Mouse (Mus musculus): Measurements from ENCODE around the gene Ppif. TPM values are rescaled to one million over a fixed set of nuclear protein-coding genes. Genes with fewer than 3 reads are reported as not detected.

Ppif gene
- total RNA-seq, 1 experiment from 2014 or later = 52.4 TPM

DNA sequence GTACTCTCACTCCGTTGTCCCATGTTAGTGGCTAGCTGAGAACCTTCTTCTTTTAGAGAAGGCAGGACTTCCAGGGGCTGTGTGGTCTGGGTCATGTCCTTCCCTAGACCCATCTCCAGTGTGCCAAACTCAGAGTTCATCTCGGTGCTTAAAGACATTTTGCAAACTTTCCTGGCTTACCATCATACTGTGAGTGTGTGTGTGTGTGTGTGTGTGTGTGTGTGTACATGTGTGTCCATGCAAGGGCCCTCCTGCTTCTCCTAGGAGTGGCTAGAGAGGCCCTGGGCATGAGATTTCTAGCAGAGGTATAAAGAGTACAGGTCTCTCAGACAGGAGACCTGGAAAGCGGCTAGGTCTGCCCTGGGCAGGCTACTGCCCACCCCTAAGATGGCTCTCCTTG is 42.2 kb downstream of the Ppif start:
- no peak for DNase-seq

DNA sequence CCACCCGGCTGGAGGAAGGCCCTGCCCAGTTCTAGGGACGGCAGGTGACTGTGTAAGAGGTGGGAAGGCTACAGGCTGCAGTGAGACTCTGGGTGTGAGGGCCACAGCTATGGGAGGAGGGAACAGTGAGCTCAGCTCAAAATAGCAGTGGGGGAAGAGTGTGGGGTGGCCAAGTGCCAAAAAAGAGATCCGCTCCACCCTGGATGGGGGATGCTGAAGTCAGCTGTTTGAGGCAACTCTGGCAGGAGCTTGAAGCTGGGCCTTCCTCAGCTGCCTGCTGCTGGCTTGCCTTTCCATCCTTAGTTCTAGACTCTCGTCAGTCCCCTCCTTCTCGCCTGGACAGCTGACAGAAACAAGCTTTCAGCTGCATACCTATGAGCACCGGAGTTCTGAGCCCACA is 42.6 kb downstream of the Ppif start:
- no peak for DNase-seq

DNA sequence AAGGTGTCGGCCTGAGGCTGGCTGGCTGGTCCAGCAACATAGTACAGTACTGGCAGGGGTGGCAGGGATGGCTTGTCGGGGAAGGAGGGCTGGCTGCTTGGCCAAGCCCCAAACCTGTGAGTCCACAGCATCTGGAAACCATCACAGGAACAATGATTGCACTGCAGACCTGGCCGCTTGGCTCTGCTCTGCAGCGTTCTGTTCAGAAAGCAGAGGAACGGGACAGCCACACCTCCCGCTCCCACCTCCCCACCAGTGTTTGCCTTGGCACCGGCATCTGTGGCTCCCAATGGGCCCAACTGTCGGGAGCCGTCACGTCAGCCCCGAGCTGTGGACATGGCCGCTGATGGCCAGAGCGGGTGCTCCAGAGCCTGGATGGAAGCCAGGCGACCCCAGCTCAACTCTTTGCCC is 44.6 kb downstream of the Ppif start:
- DNase-seq = peak; percentile 52

DNA sequence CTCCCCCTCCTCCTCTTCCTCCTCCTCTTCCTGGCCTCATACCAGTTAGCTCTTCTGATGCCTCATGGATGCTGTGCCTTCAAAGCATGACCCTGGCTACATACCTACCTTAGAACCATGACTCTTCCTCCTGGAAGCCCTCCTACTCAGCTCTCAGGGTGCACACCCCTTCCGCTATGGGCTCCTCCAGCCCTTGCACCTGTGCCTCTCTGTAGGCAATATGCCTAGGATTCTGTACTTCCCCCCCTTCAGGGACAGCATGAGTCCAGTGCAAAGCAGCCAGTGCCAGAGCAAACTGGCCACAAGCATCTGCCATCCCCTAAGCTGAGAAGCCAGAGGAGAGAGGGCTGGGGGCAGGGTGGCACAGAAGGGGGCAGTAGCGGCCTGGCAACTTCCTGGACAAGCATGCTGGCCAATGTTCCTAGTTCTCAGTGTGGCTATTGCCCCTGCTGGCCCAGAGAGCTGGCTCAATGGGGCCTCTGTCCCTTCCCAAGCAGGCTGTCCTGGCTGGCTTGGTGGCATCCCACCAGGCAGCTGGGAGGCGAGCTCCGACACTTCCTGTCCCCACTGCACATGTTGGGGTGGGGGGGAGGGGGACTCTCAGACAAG is 46.1 kb downstream of the Ppif start:
- no peak for DNase-seq

DNA sequence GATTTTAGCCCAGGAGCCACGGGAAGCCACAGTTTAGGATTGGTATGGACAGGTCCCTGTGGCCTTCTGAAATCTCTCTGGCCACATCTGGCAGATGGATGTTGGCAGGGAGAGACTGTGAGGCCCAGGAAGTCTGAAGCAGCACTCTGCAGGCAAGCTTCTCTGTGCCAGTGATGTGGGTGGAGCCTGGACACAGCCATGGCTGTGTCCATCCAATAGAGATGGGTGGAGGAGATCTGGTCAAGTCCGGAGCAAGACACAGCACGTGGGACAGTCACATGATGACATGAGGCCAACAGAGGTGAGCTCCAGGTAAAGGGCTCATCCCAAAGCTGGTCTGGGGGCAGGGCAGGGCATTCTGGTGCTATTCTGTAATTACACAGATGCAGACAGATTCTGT is 47.3 kb downstream of the Ppif start:
- DNase-seq = no peak

DNA sequence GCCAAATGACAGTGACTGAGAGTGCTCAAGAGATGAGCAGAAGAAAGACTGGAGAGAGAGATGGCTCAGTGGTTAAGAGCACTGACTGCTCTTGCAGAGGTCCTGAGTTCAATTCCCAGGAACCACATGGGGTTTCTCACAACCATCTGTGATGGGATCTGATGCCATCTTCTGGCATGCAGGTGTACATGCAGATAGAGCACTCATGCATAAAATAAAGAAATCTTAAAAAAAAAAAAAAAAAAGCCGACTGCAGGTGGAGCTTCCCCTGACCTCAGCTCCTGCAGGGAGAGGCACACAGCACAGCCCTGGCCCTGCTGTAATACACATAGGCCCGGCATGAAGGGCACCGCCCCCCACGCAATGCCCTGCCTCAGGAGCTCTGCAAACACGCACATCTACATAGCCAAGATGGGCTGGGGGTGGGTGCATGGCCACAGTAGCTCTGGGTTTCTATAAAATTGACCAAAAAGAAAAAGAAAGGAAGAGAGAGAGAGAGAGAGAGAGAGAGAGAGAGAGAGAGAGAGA is 48.0 kb downstream of the Ppif start:
- DNase-seq = no peak

DNA sequence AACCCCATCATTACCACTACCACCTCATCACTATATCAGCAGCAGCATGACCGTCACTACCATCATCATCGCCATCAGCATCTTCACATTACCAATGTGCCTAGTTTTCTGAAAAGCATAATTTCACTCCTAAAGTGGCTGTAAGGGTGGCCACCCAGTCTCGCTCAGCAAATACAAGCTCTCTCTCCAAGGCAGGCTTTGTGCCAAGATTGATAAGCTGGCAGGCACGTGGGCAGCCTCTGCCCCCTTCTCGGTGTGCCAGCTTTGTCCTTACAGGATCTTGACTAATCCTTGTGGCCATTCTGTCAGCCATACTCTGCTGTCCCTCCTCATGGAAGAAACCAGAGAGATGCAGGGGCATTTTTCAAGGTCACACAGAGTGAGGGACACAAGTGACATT is 49.0 kb downstream of the Ppif start:
- no peak for DNase-seq

DNA sequence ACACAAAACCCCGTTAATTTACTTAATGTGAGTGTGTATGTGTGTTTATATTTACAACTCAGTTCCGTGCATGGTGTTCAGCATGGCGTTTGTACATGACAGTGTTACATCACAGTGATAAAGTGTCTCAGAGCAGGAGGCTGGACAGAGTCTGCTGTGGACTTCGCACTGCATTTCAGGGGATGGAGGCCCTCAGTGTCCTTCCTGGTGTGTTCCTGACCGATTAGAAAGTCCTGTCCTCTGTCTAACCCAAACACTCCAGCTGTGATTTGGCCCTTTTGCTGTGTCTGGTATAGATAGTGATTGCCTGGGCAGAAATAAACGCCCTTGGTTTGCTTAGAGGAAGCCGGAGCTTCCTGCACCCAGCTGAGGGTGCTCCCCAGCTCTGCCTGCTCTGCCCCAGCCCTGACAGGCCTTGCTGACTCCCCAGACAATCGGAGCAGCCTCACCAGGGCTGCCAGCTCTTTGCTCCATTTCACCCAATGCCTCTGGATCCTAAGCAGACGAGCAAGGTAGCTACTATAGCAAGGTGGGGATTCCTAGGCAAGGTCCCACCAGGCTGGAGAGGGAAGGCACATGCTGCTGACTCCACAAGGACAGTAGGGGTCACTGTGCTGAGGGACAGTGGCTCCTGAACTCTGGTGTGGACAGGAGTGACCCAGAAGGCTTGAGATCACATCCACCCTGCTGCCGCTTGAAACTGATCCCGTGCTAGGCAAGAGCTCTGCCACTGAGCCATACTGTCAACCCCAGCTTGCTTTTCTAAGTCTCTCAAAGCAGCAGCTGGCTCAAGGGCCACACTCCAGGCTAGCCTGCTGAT is 51.6 kb downstream of the Ppif start:
- no peak for DNase-seq

DNA sequence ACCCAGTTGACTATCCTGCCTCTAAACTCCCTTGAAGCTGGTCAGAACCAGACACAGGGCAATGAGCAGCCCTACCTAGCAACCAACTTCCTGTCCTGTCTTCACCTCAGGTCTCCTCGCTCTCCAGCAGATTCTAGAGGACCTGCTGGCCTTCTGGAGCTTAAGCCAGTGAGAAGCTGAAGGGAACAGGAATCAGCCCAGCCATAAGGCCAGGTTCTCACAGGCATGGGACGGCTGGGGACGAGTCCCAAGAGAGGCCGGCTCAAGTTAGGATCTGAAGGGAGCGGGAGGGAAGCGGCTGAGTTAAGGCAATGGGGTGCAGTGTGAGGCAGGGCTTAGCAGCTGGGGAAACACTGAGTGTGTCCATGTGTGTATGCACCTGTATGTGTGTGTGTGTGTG is 52.4 kb downstream of the Ppif start:
- no peak for DNase-seq

DNA sequence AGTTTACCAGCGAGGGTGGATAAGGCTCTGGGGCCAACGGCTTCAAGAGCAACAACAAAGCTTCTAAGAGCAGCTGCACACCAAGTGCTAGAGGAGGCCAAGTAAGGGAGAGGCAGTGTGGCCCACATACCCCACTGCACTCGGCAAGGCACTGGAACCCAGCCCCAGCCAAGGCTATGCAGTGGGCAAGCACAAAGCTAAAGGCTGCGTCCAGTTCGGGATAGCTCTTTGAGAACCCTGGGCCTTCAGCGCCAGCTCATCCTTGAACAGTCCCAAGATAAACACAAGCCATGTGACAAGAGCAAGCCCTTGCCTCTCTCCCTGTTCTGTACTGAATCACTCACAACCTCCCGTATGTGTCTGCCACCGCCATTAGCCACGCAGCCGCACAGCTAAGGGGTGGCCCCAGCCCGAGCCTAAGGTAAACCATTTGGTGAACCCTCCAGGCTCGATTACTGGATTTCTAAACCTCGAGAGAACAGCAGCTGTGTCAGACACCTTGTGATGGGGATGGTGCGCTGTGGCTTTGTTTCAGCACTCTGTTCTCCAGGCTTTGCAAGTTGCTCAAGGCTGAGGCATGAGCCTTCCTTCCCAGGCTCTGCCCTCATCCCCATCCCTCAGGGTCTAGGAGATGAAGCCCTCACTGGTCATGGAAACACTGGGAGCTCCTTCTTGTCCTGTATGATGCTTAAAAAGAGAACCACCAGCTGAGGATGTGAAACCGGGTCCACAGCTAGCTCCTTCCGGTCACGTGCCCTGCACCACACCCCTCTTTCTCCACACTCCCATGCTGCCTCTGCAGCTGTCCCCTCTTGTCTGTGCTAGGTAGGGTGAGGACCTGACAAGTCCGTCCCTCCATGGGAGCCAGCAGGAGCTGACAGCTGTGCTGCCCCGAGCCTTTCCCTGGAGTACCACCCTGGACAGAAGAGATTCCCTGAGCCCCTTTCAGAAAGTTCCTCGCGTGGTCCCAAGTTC is 53.3 kb downstream of the Ppif start:
- no peak for DNase-seq

DNA sequence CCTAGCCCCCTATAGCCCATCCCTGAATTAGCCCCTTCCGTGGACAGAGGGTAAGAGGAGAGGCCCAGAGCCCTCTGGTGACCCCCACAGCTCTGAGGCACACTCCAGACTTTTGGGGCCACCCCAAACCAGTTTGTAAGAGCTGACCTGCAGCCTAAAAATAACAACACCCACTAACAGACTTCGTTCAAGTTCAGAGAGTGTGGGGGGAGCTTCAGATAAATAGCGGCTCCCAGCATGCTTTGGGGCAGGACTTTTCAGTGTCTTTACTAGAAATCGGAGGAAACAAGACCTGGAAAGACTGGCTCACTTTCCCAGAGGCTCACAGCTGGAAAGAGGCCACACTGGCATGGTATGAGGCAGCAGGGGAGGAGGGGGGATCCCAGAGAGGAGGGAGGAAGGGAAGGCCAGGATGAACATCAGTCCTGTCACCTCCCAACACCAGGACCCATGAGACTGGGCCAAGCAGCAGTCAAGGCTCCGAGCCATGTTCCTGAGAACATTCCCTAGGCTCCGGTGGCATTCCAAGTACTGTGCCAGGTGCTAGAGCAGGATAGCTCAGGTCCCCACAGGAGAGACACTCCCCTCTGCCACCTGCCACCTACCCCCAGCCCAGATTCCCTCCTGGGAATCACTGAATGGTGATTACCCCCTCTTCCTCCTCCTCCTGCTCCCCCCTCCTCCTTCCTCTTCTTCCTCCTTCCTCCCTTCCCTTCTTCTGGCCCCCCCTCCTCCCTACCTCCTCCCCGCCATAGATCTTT is 54.2 kb downstream of the Ppif start:
- DNase-seq = peak; percentile 72

DNA sequence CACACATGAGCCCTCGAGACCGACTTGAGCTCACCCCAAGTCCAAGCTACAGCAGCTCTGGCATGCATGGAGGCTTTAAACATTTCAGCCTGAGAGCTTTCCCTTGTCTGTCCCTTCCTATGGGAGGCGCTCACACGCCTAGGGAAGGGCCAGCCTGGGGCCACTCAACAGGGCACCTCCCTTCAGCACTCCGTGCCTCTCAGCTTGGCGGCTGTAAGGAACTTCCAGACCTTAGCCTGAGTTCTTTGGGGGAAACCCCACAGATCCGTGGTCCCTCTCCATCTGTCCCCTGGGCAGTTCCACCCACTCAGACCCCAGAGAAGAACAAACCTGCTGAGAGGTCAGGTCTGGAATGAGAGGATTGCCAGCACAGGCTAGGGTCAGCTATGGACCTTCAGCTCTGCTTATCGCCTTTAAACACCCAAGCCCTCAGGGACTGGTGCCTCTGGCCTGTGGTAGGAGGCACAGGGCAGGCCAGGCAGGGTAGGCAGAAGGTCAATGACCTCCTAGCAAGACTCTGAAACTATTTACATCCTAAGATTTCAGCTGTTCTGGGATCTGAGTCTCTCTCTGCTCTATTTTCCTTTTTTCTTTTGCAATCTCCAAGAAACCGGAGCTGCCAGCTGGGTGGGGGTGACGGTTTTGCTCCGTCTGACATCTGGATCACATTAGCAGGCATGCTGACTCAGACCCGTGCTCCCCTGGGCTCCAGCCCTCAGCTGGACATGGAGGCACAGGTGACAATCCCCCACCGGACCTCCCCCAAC is 55.4 kb downstream of the Ppif start:
- peak; percentile 74 for DNase-seq

Other genes with a start within 250 kb of the Ppif start
- gene Zmiz1, start 235.0 kb upstream of the Ppif start, total RNA-seq (2021) = 96.4 and 96.9 TPM in 2 replicates
- 32.3 and 32.5 TPM in 2 replicates for gene Zcchc24, start 74.9 kb downstream of the Ppif start, total RNA-seq (2021)
- gene Anxa11, start 148.0 kb downstream of the Ppif start, total RNA-seq (2021) = 51.1 and 59.2 TPM in 2 replicates
- 2.7 and 6.5 TPM in 2 replicates for gene Plac9a, start 208.9 kb downstream of the Ppif start, total RNA-seq (2021)
- gene Tmem254a, start 233.5 kb downstream of the Ppif start, total RNA-seq (2021) = 3.9 and 5.7 TPM in 2 replicates
- gene Cphx1, start 244.2 kb downstream of the Ppif start, total RNA-seq (2021) = not detected in 2 replicates

Measured in adrenal gland, postnatal 14 days (tissue).